11 mouse cellular contexts compared by ENCODE assay signal in genomic region chr12:109539046-109539445, GRCm38 (mm10).
DNase-seq lines count a peak whose midpoint lies in the region; ATAC-seq lines count a peak whose summit lies in the region.
"Had no signal": no experiment of that assay in that cellular context is flagged by ENCODE, and none has a peak within 500 bp of the region (broad histone marks: within the 10 kb centered on the region; RNA-seq: fewer than 3 reads in every experiment).

No protein-coding gene starts in this region.

- H3K27me3 ChIP-seq in midbrain, embryonic 14.5 days (ENCODE audit: control insufficient read depth, insufficient read depth, low read length), result no peaks in the 10 kb centered on the region
- H3K27me3 ChIP-seq in midbrain, embryonic 11.5 days (ENCODE audit: control insufficient read depth, insufficient read depth, low read length), result peaks cover 2% of the 10 kb centered on the region; the same call in 1 of the 2 replicates
- H3K27me3 ChIP-seq in liver, embryonic 13.5 days, result peaks cover 30% of the 10 kb centered on the region
- H3K27me3 ChIP-seq in kidney, embryonic 16.5 days (ENCODE audit: insufficient read depth, low read length), result no peaks in the 10 kb centered on the region

- no peaks in the 10 kb centered on the region for H3K4me1 ChIP-seq in midbrain, embryonic 14.5 days (ENCODE audit: control insufficient read depth, insufficient read depth, low read length)
- H3K4me1 ChIP-seq in midbrain, embryonic 11.5 days (ENCODE audit: control insufficient read depth, insufficient read depth, low read length), result no peaks in the 10 kb centered on the region
- peaks cover 13% of the 10 kb centered on the region for H3K4me1 ChIP-seq in liver, embryonic 13.5 days (replicated peaks)
- H3K4me1 ChIP-seq in kidney, embryonic 16.5 days (ENCODE audit: insufficient read depth, low read length), result 0 out of 2 replicates have a peak, but pooled peaks cover 3% of the 10 kb centered on the region

- no peak overlapping the region for H3K27ac ChIP-seq in midbrain, embryonic 14.5 days (replicated peaks; ENCODE audit: low read depth, low read length)
- H3K27ac ChIP-seq in midbrain, embryonic 11.5 days (ENCODE audit: low read depth, low read length), result no peak overlapping the region
- H3K27ac ChIP-seq in liver, embryonic 13.5 days, result peak overlapping the region; percentile 18; the same call in 1 of the 2 replicates
- no peak overlapping the region for H3K27ac ChIP-seq in kidney, embryonic 16.5 days (ENCODE audit: low read length)
- H3K27ac ChIP-seq: kidney, embryonic 15.5 days had no signal

- H3K4me3 ChIP-seq in midbrain, embryonic 14.5 days (replicated peaks; ENCODE audit: low read depth, low read length), result no peak overlapping the region
- no peak overlapping the region for H3K4me3 ChIP-seq in midbrain, embryonic 11.5 days (ENCODE audit: low read depth, low read length)
- no peak overlapping the region for H3K4me3 ChIP-seq in liver, embryonic 13.5 days (replicated peaks)
- no peak overlapping the region for H3K4me3 ChIP-seq in kidney, embryonic 16.5 days (ENCODE audit: low read length)
- H3K4me3 ChIP-seq: kidney, embryonic 15.5 days had no signal

- no peak for ATAC-seq in midbrain, embryonic 14.5 days (ENCODE audit: low FRiP score, low TSS enrichment)
- ATAC-seq in midbrain, embryonic 11.5 days (ENCODE audit: low FRiP score), result no peak
- no peak for ATAC-seq in liver, embryonic 13.5 days (ENCODE audit: low read depth)
- no peak for ATAC-seq in kidney, embryonic 16.5 days (ENCODE audit: low FRiP score, low TSS enrichment)

- H3K36me3 ChIP-seq in midbrain, embryonic 14.5 days (ENCODE audit: control insufficient read depth, insufficient read depth, low read length), result no peaks in the 10 kb centered on the region
- H3K36me3 ChIP-seq in midbrain, embryonic 11.5 days (ENCODE audit: control insufficient read depth, insufficient read depth, low read length), result no peaks in the 10 kb centered on the region; the same call in 1 of the 2 replicates
- H3K36me3 ChIP-seq in liver, embryonic 13.5 days, result peaks cover 4% of the 10 kb centered on the region; the same call in 1 of the 2 replicates
- 0 out of 2 replicates have a peak, but pooled peaks cover 3% of the 10 kb centered on the region for H3K36me3 ChIP-seq in kidney, embryonic 16.5 days (ENCODE audit: insufficient read depth, low read length)
- H3K36me3 ChIP-seq: kidney, embryonic 15.5 days had no signal

- no peak overlapping the region for H3K9ac ChIP-seq in midbrain, embryonic 14.5 days (replicated peaks; ENCODE audit: low read length)
- no peak overlapping the region for H3K9ac ChIP-seq in midbrain, embryonic 11.5 days (ENCODE audit: low read length)
- no peak overlapping the region for H3K9ac ChIP-seq in liver, embryonic 13.5 days
- H3K9ac ChIP-seq in kidney, embryonic 16.5 days (replicated peaks; ENCODE audit: low read length), result no peak overlapping the region
- H3K9ac ChIP-seq: kidney, embryonic 15.5 days had no signal

- peaks cover 20% of the 10 kb centered on the region for H3K9me3 ChIP-seq in midbrain, embryonic 14.5 days (ENCODE audit: control insufficient read depth, low read length)
- H3K9me3 ChIP-seq in midbrain, embryonic 11.5 days (ENCODE audit: control insufficient read depth, low read length), result peaks cover 29% of the 10 kb centered on the region
- peaks cover 21% of the 10 kb centered on the region for H3K9me3 ChIP-seq in liver, embryonic 13.5 days (replicated peaks)
- H3K9me3 ChIP-seq in kidney, embryonic 16.5 days (ENCODE audit: low read length), result peaks cover 57% of the 10 kb centered on the region

- 78% methylated on average over 8 of the region's 8 CpGs for WGBS in midbrain, embryonic 14.5 days
- WGBS in midbrain, embryonic 11.5 days, result 80% methylated on average over 8 of the region's 8 CpGs
- 64% methylated on average over 8 of the region's 8 CpGs for WGBS in liver, embryonic 13.5 days (ENCODE audit: insufficient replicate concordance)
- WGBS in kidney, embryonic 16.5 days, result 83% methylated on average over 8 of the region's 8 CpGs

- peak overlapping the region; percentile 55; the same call in 1 of the 2 replicates for H3K4me2 ChIP-seq in midbrain, embryonic 14.5 days (ENCODE audit: low read length)
- H3K4me2 ChIP-seq in midbrain, embryonic 11.5 days, result no peak overlapping the region
- peak overlapping the region; percentile 33; the same call in 1 of the 2 replicates for H3K4me2 ChIP-seq in liver, embryonic 13.5 days
- H3K4me2 ChIP-seq in kidney, embryonic 16.5 days (replicated peaks; ENCODE audit: low read depth, low read length), result no peak overlapping the region

- peak; percentile 24 for DNase-seq in cerebellum, adult 9-10 months
- no peak for DNase-seq in cerebellum, postnatal 25 days
- peak; percentile 44 for DNase-seq in midbrain, embryonic 14.5 days
- no peak for DNase-seq in midbrain, embryonic 11.5 days (ENCODE audit: low spot score, missing footprints)
- DNase-seq in liver, embryonic 13.5 days, result no peak
- no peak for DNase-seq in layer of hippocampus, adult 11-12 months (ENCODE audit: low spot score)
- no peak for DNase-seq in Muller cell, postnatal 12 days (ENCODE audit: inconsistent ontology term)
- DNase-seq: heart, postnatal 10 days; lung, postnatal 4 days had no signal

Comparison
In these comparisons a context has a peak if more than half of its experiments do, and no peak if none do; other contexts are left out.
1. DNase-seq: peak in cerebellum, adult 9-10 months (single experiment) and midbrain, embryonic 14.5 days (single experiment); none in cerebellum, postnatal 25 days (0 of 2), midbrain, embryonic 11.5 days (single experiment), liver, embryonic 13.5 days (single experiment), layer of hippocampus, adult 11-12 months (single experiment) and Muller cell, postnatal 12 days (single experiment).
2. H3K4me2 ChIP-seq: peak in midbrain, embryonic 14.5 days (single experiment) and liver, embryonic 13.5 days (single experiment); none in midbrain, embryonic 11.5 days (single experiment) and kidney, embryonic 16.5 days (single experiment).